Mouse (Mus musculus) CD8-positive naive resting alpha-beta T cell, adult 57 days (primary cell): ENCODE measurements around the gene Gm28374. TPM values are rescaled to one million over a fixed set of nuclear protein-coding genes. Genes with fewer than 3 reads are reported as not detected.

ENCODE experiments used
- total RNA-seq: library from RNA; stranded (reverse); gene quantifications from one replicate; pipeline ENCODE4 v1.2.4, GENCODE M21; 2023

The Gm28374 gene
- not detected for total RNA-seq

GRCm38 (mm10) chr19:6082156-6082555 lies at the start of gene Gm28374:
Gene Gm28374 (minus strand): TSS chr19:6082256.

DNA sequence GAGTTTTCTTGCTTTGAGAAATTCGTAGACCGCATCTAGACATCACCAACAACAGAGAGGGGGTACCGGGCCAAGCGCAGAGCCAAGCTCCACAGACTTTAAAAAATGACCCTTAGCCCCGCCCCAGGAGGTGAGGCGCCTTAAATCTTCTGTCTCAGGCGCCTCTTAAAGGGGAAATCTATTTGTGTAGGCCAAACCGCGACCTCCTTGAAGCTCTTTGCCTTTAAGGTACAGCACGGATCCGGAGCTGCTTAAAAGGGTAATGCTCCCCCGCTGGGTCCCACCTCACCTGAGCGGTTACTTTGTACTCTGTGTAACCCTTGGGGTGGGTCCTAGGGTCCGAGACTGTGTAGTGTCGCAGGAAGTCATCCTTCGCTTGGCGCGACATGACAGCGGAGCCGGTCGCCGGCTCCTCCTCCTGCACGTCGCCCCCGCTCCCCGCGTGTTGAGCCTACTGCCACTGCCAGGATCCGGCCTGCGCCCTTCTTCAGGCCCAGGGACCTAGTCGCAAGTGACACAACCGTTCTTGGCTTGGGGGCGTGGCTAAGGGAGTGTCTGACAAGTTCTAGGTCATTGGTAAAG lies 45.8 kb upstream of the Gm28374 start, which contains the start of gene Snx15:
Gene Snx15, minus strand, starts transcription at position 545 of the 582 bp plus-strand sequence.

DNA sequence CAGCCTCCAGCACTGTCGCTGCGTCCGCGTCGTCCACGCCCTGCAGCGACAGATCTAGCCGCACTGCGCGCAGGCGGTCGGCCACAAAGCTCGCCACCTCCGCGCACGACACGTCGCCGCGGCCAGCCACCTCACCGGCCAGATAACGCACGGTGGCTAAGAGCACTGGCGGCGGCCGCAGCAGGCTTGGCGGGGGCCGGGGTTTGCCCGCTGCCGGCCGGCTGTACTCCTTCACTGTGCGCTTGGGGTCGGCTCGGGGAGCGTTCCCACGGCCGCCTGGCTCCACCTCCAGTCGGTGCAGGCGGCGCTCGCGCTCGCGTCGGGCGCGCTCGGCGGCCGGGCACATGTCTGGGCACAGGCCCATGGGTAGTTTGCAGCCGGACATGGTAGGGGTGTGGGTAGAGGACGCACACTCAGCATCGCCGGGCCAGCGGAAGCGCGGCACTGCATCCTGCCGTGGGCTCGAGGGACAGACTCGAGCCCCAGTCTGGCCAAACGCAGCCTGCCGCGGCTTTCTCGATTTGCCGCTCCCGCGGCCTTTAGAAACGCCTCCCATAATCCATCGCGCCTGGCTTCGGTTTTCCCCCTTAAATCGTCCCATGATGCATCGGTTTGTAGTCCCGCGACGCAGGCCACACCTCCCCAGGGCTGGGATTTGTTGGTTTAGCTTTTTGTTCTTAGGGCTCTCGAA lies 36.1 kb upstream of the Gm28374 start, which contains the start of gene Sac3d1:
Gene Sac3d1, minus strand, starts transcription at position 665 of the 691 bp plus-strand sequence.

DNA sequence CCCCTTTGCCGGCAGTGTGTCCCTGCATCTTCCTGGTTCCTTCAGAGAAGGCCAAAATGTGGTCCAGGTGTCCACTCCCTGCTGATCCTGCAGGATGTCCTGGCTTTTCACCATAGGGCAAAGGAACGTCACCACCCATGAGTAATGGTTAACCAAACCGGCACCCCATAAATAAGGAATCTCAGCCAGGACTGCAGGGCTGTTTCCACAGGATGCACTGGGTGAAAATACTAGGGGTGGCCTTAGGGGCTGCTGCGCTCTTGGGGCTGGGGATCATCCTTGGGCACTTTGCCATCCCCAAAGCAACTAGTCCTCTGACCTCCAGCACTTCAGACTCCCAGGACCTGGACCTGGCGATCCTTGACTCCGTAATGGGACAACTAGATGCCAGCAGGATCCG lies 23.5 kb upstream of the Gm28374 start, which contains the start of gene Naaladl1:
Gene Naaladl1, plus strand, starts transcription at position 197 of the 400 bp plus-strand sequence.

GRCm38 (mm10) chr19:6094119-6094518 lies 12.1 kb upstream of the Gm28374 start, which contains the start of gene AC131692.1:
Gene AC131692.1 (plus strand): TSS chr19:6094419.

DNA sequence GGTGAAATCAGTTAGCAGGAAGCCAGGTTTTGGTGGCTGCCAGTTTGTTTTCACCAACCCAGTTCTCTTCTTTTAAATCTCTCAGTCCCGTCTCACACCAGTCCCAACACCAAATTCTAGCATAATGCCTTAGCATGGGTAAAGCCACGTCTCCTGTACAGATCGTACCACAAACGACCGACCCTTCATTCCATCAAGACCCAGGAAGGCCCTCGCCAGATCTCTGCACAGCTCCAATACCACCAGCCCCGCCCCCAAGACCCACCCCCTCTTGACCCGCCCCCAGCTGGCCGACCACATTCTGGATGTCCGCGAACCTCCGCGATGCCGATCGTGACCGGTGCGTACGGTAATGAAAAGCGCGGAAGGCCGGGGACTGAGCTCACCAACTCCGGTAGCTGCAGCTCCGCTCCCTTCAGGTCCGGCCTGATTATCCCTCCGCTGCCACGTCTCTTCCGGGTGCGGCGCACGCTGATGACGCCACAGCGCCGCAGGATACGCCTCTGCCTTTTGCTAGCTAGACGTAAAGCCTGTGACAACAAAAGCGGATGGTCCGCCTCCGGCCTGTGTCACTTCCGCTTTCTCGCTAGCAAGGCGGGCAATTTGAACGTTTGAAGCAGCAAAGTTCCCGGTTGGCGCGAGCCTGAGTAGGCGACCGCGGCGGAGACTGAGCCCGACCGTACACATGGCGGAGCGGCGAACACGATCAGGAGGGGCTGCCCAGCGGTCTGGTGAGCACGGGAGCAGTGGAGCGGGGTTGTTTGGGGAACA lies 2.6 kb upstream of the Gm28374 start, which contains the start of the genes Zfpl1 and Cdca5:
Gene Zfpl1, minus strand, starts transcription at position 479 of the 771 bp plus-strand sequence.
Gene Cdca5, plus strand, starts transcription at position 506 of the 771 bp plus-strand sequence.

GRCm38 (mm10) chr19:6079983-6080480 lies 2.0 kb downstream of the Gm28374 start, which contains the start of gene Tmem262:
Gene Tmem262 (plus strand): TSS chr19:6080033.

GRCm38 (mm10) chr19:6076564-6077393 lies 5.3 kb downstream of the Gm28374 start, which contains the start of gene Vps51:
Gene Vps51 (minus strand): TSS chr19:6077231.

GRCm38 (mm10) chr19:6067724-6068415 lies 14.2 kb downstream of the Gm28374 start, which contains the start of gene Tm7sf2:
Gene Tm7sf2 (minus strand): TSS chr19:6068373.

GRCm38 (mm10) chr19:6061021-6061533 lies 21.0 kb downstream of the Gm28374 start, which contains the start of gene Znhit2:
Gene Znhit2 (plus strand): TSS chr19:6061192.

DNA sequence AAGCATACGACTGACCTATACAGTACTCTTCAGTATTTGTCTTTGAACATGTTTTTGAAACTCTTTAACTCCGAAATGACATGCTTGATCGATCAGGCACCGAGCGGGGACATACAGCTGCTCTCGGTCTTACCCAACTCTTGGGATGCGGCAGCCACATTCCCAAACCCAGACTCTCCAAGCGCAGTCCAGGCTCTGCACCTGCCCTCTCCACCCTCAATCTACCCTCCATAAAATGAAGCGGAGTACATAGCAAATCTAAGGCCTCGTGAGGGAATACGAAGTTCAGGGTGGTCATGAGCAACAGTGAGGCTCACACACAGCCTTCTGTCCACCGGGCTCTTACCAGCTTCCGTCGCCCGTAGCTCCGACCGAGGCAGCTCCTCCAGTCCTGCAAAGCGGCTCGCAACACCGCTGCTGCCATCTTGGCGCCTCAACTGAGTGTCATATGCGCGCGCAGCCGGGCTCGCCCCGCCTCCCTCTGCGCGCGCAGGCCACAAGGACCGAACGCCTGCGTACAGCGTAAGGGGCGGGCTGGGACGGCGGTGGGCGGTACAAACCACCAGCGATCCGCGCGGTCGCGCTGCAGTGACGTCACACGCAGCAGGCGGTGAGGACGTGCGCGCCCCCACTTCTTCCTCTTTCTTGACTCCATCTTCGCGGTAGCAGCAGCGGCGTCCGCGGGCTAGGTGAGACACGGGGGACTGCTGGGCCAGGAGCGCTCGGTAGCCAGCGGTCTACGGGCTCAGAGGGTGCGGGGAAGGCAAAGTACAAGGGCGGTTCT lies 24.6 kb downstream of the Gm28374 start, which contains the start of the genes Mrpl49 and Fau:
Gene Mrpl49, minus strand, starts transcription at position 473 of the 784 bp plus-strand sequence.
Gene Fau, plus strand, starts transcription at position 532 of the 784 bp plus-strand sequence.

DNA sequence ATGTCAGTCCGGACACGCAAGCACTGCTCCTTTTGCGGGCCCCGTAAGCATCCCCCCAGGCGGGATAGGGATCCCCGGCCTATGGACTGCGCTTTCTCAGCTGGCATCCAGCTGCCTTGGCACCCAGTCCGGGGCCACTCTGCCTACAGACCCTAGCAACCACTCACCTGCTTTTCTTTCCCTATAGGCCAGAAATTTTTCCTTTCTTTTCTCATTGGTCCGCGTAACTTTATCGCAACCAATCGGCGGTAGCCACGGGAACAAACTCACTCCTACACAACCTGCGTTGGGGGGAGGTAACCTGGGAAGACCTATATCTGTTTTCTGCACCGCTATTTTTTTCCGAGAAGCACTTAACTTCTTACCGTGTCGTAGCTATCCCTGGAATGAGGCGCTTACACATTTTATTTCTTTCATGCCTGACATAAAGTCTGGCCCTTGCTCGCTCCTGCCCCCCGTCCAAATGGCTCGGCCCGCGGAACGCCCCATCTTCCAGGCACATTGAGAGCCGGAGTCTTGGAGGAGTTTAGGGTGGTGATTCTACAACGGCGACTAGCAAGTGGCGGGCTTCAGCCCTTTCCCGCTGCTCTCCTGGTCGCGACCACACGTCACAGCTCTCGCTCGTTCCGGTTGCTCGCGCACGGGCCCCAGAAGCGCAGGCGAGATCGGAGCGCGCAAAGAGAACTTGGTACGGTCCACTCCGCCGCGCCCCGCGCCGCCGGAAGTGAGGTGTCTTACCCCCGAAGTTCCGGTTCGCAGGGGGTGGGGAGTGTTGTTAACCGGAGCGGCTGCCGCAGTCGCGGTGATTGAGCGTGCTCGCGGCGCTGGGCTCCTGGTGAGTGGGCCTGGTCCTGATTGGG lies 35.5 kb downstream of the Gm28374 start, which contains the start of gene Syvn1:
Gene Syvn1, plus strand, starts transcription at position 283 of the 860 bp plus-strand sequence.

Other genes starting within 250 kb of the Gm28374 start
- gene Frmd8, start 207.0 kb downstream of the Gm28374 start, total RNA-seq, result 152 TPM
- 20.8 TPM for gene Slc25a45, start 204.4 kb downstream of the Gm28374 start, total RNA-seq
- gene Tigd3, start 188.1 kb downstream of the Gm28374 start, total RNA-seq, result 1.7 TPM
- gene Dpf2, start 169.2 kb downstream of the Gm28374 start, total RNA-seq, result 147 TPM
- 0.67 TPM for gene Cdc42ep2, start 157.4 kb downstream of the Gm28374 start, total RNA-seq
- gene Pola2, start 118.1 kb downstream of the Gm28374 start, total RNA-seq, result 63.5 TPM
- gene Slc22a20, start 96.1 kb downstream of the Gm28374 start, total RNA-seq, result not detected
- gene Capn1, start 66.4 kb downstream of the Gm28374 start, total RNA-seq, result 143 TPM
- gene Syvn1, start 35.7 kb downstream of the Gm28374 start, total RNA-seq, result 46.9 TPM
- gene Mrpl49, start 24.5 kb downstream of the Gm28374 start, total RNA-seq, result 18.0 TPM
- 3,401 TPM for gene Fau, start 24.4 kb downstream of the Gm28374 start, total RNA-seq
- gene Znhit2, start 21.1 kb downstream of the Gm28374 start, total RNA-seq, result 11.9 TPM
- 18.8 TPM for gene Tm7sf2, start 13.9 kb downstream of the Gm28374 start, total RNA-seq
- gene Vps51, start 5.0 kb downstream of the Gm28374 start, total RNA-seq, result 110 TPM
- gene Tmem262, start 2.2 kb downstream of the Gm28374 start, total RNA-seq, result not detected
- 44.0 TPM for gene Zfpl1, start 2.7 kb upstream of the Gm28374 start, total RNA-seq
- 0.89 TPM for gene Cdca5, start 2.7 kb upstream of the Gm28374 start, total RNA-seq
- not detected for gene AC131692.1, start 12.2 kb upstream of the Gm28374 start, total RNA-seq
- not detected for gene Naaladl1, start 23.5 kb upstream of the Gm28374 start, total RNA-seq
- 9.6 TPM for gene Sac3d1, start 36.4 kb upstream of the Gm28374 start, total RNA-seq
- 32.0 TPM for gene Snx15, start 46.0 kb upstream of the Gm28374 start, total RNA-seq
- gene Batf2, start 58.7 kb upstream of the Gm28374 start, total RNA-seq, result not detected
- gene Arl2, start 59.3 kb upstream of the Gm28374 start, total RNA-seq, result 26.0 TPM
- gene Majin, start 102.1 kb upstream of the Gm28374 start, total RNA-seq, result not detected
- not detected for gene Gpha2, start 144.1 kb upstream of the Gm28374 start, total RNA-seq
- 21.7 TPM for gene Ppp2r5b, start 153.6 kb upstream of the Gm28374 start, total RNA-seq
- 156 TPM for gene Atg2a, start 159.4 kb upstream of the Gm28374 start, total RNA-seq
- gene Ehd1, start 194.5 kb upstream of the Gm28374 start, total RNA-seq, result 86.5 TPM
- 9.1 TPM for gene Cdc42bpg, start 224.2 kb upstream of the Gm28374 start, total RNA-seq